Mouse (Mus musculus): ENCODE results near the gene P3h2. TPM values are rescaled to one million over a fixed set of nuclear protein-coding genes. Genes with fewer than 3 reads are reported as not detected.

Gene P3h2
- total RNA-seq, 1 experiment from 2014 or later, result not detected

- no peak for ATAC-seq (replicated peaks; ENCODE audit: insufficient number of reproducible peaks, low FRiP score, low TSS enrichment, poor library complexity, severe bottlenecking)
Observed at GRCm38 (mm10) chr16:25952005-25952404, 153.6 kb downstream of the P3h2 start.

GRCm38 (mm10) chr16:25948067-25948466 is 157.5 kb downstream of the P3h2 start:
- ATAC-seq (replicated peaks; ENCODE audit: insufficient number of reproducible peaks, low FRiP score, low TSS enrichment, poor library complexity, severe bottlenecking), result no peak

GRCm38 (mm10) chr16:25945151-25945955 is 160.2 kb downstream of the P3h2 start:
- ATAC-seq (replicated peaks; ENCODE audit: insufficient number of reproducible peaks, low FRiP score, low TSS enrichment, poor library complexity, severe bottlenecking), result no peak

DNA sequence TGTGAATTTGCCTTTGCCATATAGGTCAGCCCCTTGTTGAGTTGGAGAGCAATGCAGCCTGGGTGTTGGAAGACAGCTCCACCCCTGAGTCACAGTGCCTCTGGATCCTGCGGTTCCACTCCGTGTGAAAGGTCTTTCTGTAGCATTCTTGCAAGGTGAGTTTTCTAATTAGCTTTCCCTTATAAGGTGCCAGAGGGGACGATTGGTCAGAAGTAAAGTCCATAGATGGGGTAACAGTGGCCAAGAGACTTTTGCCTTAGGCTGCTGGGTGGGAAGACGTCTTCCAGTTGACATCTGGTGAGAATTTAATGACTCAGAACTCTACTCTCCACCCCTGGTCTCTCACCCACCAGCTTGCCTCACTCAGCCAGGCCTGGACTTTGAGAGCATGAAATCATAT is 163.3 kb downstream of the P3h2 start:
- ATAC-seq (replicated peaks; ENCODE audit: insufficient number of reproducible peaks, low FRiP score, low TSS enrichment, poor library complexity, severe bottlenecking), result no peak

DNA sequence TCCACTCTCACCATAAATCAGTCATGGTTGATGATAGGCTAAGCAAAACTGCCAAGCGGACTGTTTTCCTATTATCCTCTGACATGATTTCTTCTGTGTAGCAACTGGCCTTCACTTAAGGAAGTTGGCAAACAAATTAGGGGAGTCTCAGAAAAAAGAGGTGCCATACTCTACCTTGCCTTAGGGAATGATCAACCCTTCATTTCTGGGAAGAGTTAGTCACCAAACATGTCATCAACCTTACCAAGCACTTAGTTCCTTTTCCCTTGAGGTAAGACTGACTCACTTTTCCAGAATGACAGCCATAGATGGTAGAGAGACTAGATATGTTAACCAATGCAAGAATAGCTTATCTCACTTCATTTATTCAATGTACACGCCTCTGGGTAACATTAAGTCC is 171.4 kb downstream of the P3h2 start:
- no peak for ATAC-seq (replicated peaks; ENCODE audit: insufficient number of reproducible peaks, low FRiP score, low TSS enrichment, poor library complexity, severe bottlenecking)

DNA sequence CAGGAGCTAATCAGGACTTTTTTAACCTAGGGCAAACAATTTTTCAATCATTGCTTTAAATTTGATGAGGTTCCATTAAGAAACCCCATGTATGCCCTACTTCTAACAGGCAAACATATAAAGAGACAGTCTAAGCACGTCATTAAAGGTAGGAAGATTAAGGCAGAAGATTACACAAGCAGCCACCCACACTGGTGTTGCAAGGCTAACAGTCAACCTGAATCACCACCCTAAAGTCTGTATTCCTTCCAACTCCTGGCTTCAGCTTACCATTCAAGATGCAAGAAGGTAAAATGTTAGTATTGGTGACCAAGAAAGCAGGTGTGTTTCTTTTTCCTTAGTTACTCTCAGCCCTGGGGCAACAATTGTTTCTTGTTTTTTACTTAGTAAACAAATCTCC is 193.4 kb downstream of the P3h2 start:
- ATAC-seq (replicated peaks; ENCODE audit: insufficient number of reproducible peaks, low FRiP score, low TSS enrichment, poor library complexity, severe bottlenecking), result no peak

Measured in monocyte, adult 5-6 weeks (primary cell).